ENCODE assay signal across 26 mouse cellular contexts in the genomic region with DNA sequence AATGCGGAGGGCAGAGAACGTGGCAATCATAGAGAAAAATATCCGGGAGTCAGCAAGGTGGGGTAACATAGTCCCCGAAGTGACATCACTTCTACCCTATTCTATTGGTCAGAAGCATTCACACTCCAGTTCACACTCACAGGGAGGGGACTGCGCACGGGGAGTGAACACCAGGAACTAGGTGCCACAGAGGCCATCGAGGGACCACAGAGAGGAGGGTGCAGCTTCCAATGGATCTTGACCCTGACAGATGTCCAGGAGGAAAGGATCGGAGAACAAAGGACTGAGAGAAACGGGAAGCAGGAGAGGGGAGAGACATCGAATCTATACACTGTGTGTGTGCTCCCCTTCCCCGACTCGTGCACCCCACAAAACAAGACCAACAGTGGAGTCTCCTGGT. TPM values are rescaled to one million over a fixed set of nuclear protein-coding genes. Genes with fewer than 3 reads are reported as not detected.
DNase-seq lines count a peak whose midpoint lies in the region; ATAC-seq and TF ChIP-seq lines count a peak whose summit lies in the region.
"Had no signal": no experiment of that assay in that cellular context is flagged by ENCODE, and none has a peak within 500 bp of the region (broad histone marks: within the 10 kb centered on the region; RNA-seq: fewer than 3 reads in every experiment).

No protein-coding gene starts in this region.

- peak overlapping the region; percentile 60; the same call in 1 of the 2 replicates for H3K27ac ChIP-seq in hindbrain, embryonic 10.5 days
- H3K27ac ChIP-seq in hindbrain, embryonic 16.5 days (ENCODE audit: low read depth, low read length): no peak overlapping the region
- 0 out of 2 replicates have a peak overlapping the region, but pooled peaks have one; percentile 65 for H3K27ac ChIP-seq in neural tube, embryonic 13.5 days (replicated peaks)
- no peak overlapping the region for H3K27ac ChIP-seq in neural tube, embryonic 15.5 days (replicated peaks)
- H3K27ac ChIP-seq in forebrain, embryonic 15.5 days (replicated peaks): peak overlapping the region; percentile 92
- H3K27ac ChIP-seq in liver, postnatal 0 days (ENCODE audit: low read depth): no peak overlapping the region
- H3K27ac ChIP-seq: heart, embryonic 10.5 days; limb, embryonic 13.5 days; liver, embryonic 14.5 days had no signal

- no peak for ATAC-seq in hindbrain, embryonic 16.5 days
- no peak for ATAC-seq in neural tube, embryonic 13.5 days (ENCODE audit: low read depth)
- ATAC-seq in neural tube, embryonic 15.5 days (ENCODE audit: low FRiP score): no peak
- no peak for ATAC-seq in forebrain, embryonic 15.5 days (replicated peaks)
- no peak for ATAC-seq in erythroid progenitor cell, adult 5-6 weeks (replicated peaks; ENCODE audit: low FRiP score, poor library complexity, severe bottlenecking)
- no peak for ATAC-seq in liver, postnatal 0 days

- H3K9ac ChIP-seq in hindbrain, embryonic 16.5 days (ENCODE audit: low read depth, low read length): no peak overlapping the region
- H3K9ac ChIP-seq in neural tube, embryonic 13.5 days: 0 out of 2 replicates have a peak overlapping the region, but pooled peaks have one; percentile 38
- no peak overlapping the region for H3K9ac ChIP-seq in neural tube, embryonic 15.5 days (replicated peaks)
- 0 out of 2 replicates have a peak overlapping the region, but pooled peaks have one; percentile 21 for H3K9ac ChIP-seq in forebrain, embryonic 15.5 days (replicated peaks)
- H3K9ac ChIP-seq in liver, postnatal 0 days (replicated peaks): no peak overlapping the region
- H3K9ac ChIP-seq: limb, embryonic 13.5 days; liver, embryonic 14.5 days had no signal

- peaks cover 5% of the 10 kb centered on the region; the same call in 1 of the 2 replicates for H3K9me3 ChIP-seq in hindbrain, embryonic 10.5 days
- no peaks in the 10 kb centered on the region; the same call in 1 of the 2 replicates for H3K9me3 ChIP-seq in hindbrain, embryonic 16.5 days (ENCODE audit: control insufficient read depth, low read length)
- H3K9me3 ChIP-seq in neural tube, embryonic 13.5 days: no peaks in the 10 kb centered on the region
- H3K9me3 ChIP-seq in neural tube, embryonic 15.5 days (replicated peaks): no peaks in the 10 kb centered on the region
- no peaks in the 10 kb centered on the region for H3K9me3 ChIP-seq in forebrain, embryonic 15.5 days
- H3K9me3 ChIP-seq in liver, postnatal 0 days (ENCODE audit: low read length): no peaks in the 10 kb centered on the region

- WGBS in hindbrain, embryonic 10.5 days: 51% methylated on average over 12 of the region's 12 CpGs
- 46% methylated on average over 12 of the region's 12 CpGs for WGBS in hindbrain, embryonic 16.5 days
- WGBS in neural tube, embryonic 13.5 days: 54% methylated on average over 12 of the region's 12 CpGs
- WGBS in neural tube, embryonic 15.5 days: 49% methylated on average over 12 of the region's 12 CpGs
- 38% methylated on average over 12 of the region's 12 CpGs for WGBS in forebrain, embryonic 15.5 days
- WGBS in liver, postnatal 0 days (ENCODE audit: insufficient replicate concordance): 47% methylated on average over 12 of the region's 12 CpGs

- no peak for TF ChIP-seq CTCF in liver, postnatal 0 days (IDR thresholded peaks at IDR 0.05; ENCODE audit: low read depth)

- peaks cover 64% of the 10 kb centered on the region for H3K27me3 ChIP-seq in hindbrain, embryonic 10.5 days (ENCODE audit: insufficient read depth, poor library complexity, severe bottlenecking)
- H3K27me3 ChIP-seq in hindbrain, embryonic 16.5 days (replicated peaks; ENCODE audit: control insufficient read depth, insufficient read depth, low read length): peaks cover 24% of the 10 kb centered on the region
- H3K27me3 ChIP-seq in neural tube, embryonic 13.5 days: peaks cover 49% of the 10 kb centered on the region
- H3K27me3 ChIP-seq in neural tube, embryonic 15.5 days (replicated peaks): peaks cover 33% of the 10 kb centered on the region
- no peaks in the 10 kb centered on the region for H3K27me3 ChIP-seq in forebrain, embryonic 15.5 days
- H3K27me3 ChIP-seq in liver, postnatal 0 days (ENCODE audit: insufficient read depth, low read length): peaks cover 44% of the 10 kb centered on the region

- no peaks in the 10 kb centered on the region for H3K36me3 ChIP-seq in hindbrain, embryonic 10.5 days
- H3K36me3 ChIP-seq in hindbrain, embryonic 16.5 days (ENCODE audit: control insufficient read depth, insufficient read depth, low read length): no peaks in the 10 kb centered on the region
- H3K36me3 ChIP-seq in neural tube, embryonic 13.5 days: no peaks in the 10 kb centered on the region
- H3K36me3 ChIP-seq in neural tube, embryonic 15.5 days: no peaks in the 10 kb centered on the region
- H3K36me3 ChIP-seq in forebrain, embryonic 15.5 days: no peaks in the 10 kb centered on the region
- no peaks in the 10 kb centered on the region for H3K36me3 ChIP-seq in liver, postnatal 0 days (replicated peaks; ENCODE audit: insufficient read depth, low read length)
- H3K36me3 ChIP-seq: embryonic facial prominence, embryonic 13.5 days; limb, embryonic 13.5 days had no signal

- peaks cover 39% of the 10 kb centered on the region for H3K4me1 ChIP-seq in hindbrain, embryonic 10.5 days (replicated peaks)
- peaks cover 24% of the 10 kb centered on the region for H3K4me1 ChIP-seq in hindbrain, embryonic 16.5 days (ENCODE audit: control insufficient read depth, insufficient read depth, low read depth, low read length)
- peaks cover 40% of the 10 kb centered on the region for H3K4me1 ChIP-seq in neural tube, embryonic 13.5 days (replicated peaks)
- peaks cover 34% of the 10 kb centered on the region for H3K4me1 ChIP-seq in neural tube, embryonic 15.5 days
- peaks cover 40% of the 10 kb centered on the region for H3K4me1 ChIP-seq in forebrain, embryonic 15.5 days
- H3K4me1 ChIP-seq in liver, postnatal 0 days (ENCODE audit: insufficient read depth): peaks cover 4% of the 10 kb centered on the region; the same call in 1 of the 2 replicates

- no peak for DNase-seq in hindbrain, embryonic 10.5 days (ENCODE audit: low spot score)
- no peak for DNase-seq in liver, postnatal 0 days
- DNase-seq: adrenal gland, postnatal 25 days; cerebellum, adult 9-10 months; gastrocnemius, postnatal 36 days; kidney, adult 11 months; kidney, postnatal 10 days; spleen, adult 18-20 months; thymus, adult 2 months had no signal

- peak overlapping the region; percentile 3; the same call in 1 of the 2 replicates for H3K4me3 ChIP-seq in hindbrain, embryonic 10.5 days
- H3K4me3 ChIP-seq in hindbrain, embryonic 16.5 days (ENCODE audit: low read length): no peak overlapping the region
- H3K4me3 ChIP-seq in neural tube, embryonic 13.5 days: no peak overlapping the region
- H3K4me3 ChIP-seq in neural tube, embryonic 15.5 days (replicated peaks): no peak overlapping the region
- no peak overlapping the region for H3K4me3 ChIP-seq in forebrain, embryonic 15.5 days
- no peak overlapping the region for H3K4me3 ChIP-seq in liver, postnatal 0 days (ENCODE audit: low read depth, low read length)
- H3K4me3 ChIP-seq: heart, embryonic 10.5 days; limb, embryonic 13.5 days had no signal

- no peak overlapping the region for H3K4me2 ChIP-seq in hindbrain, embryonic 16.5 days (ENCODE audit: low read length)
- H3K4me2 ChIP-seq in neural tube, embryonic 13.5 days: no peak overlapping the region
- H3K4me2 ChIP-seq in neural tube, embryonic 15.5 days: no peak overlapping the region
- no peak overlapping the region for H3K4me2 ChIP-seq in forebrain, embryonic 15.5 days (replicated peaks)
- no peak overlapping the region for H3K4me2 ChIP-seq in liver, postnatal 0 days (ENCODE audit: low read depth, low read length)

- no peak for TF ChIP-seq EP300 in liver, postnatal 0 days (IDR thresholded peaks at IDR 0.05; ENCODE audit: low read depth)

RNA-seq across cellular contexts. Expression of gene Znrf4, which starts 2.7 kb away (rescaled TPM):
- not detected in 2 replicates for polyA plus RNA-seq in hindbrain, embryonic 10.5 days (2016; fragmentation: Nextera tagmentation; extraction: Ambion mirVana)
- polyA plus RNA-seq in hindbrain, embryonic 16.5 days (2015; fragmentation: Nextera tagmentation; extraction: Ambion mirVana): not detected in 2 replicates
- polyA plus RNA-seq in neural tube, embryonic 13.5 days (2015; fragmentation: Nextera tagmentation; extraction: Ambion mirVana): not detected in 2 replicates
- not detected in 2 replicates for polyA plus RNA-seq in neural tube, embryonic 15.5 days (2015; fragmentation: Nextera tagmentation; extraction: Ambion mirVana)
- 0.14 and 0.36 TPM in 2 replicates for polyA plus RNA-seq in forebrain, embryonic 15.5 days (2015; fragmentation: Nextera tagmentation; extraction: Ambion mirVana)
- total RNA-seq in erythroid progenitor cell, adult 5-6 weeks (2015; ENCODE audit: low replicate concordance): not detected in 2 replicates
- total RNA-seq in erythroid progenitor cell, adult 5-6 weeks (2017; ENCODE audit: low replicate concordance): not detected in 2 replicates
- polyA plus RNA-seq in liver, postnatal 0 days (2015; fragmentation: Nextera tagmentation; extraction: Ambion mirVana): not detected in 2 replicates
- total RNA-seq: adrenal gland, postnatal 25 days; CH12.LX; gastrocnemius, postnatal 36 days; layer of hippocampus, adult 18-20 months; layer of hippocampus, postnatal 25 days; left cerebral cortex, postnatal 10 days; midbrain, postnatal 0 days had no signal
- polyA plus RNA-seq: cortical plate, adult 2 months; embryonic facial prominence, embryonic 13.5 days; heart, embryonic 10.5 days; heart, postnatal 0 days; limb, embryonic 13.5 days; liver, embryonic 14.5 days; lung, postnatal 0 days; midbrain, postnatal 0 days had no signal

RNA-seq across cellular contexts. Expression of gene Ptprs, which starts 38.6 kb away (rescaled TPM):
- polyA plus RNA-seq in hindbrain, embryonic 10.5 days (2016; fragmentation: Nextera tagmentation; extraction: Ambion mirVana): 109 and 172 TPM in 2 replicates
- 229 and 264 TPM in 2 replicates for polyA plus RNA-seq in hindbrain, embryonic 16.5 days (2015; fragmentation: Nextera tagmentation; extraction: Ambion mirVana)
- polyA plus RNA-seq in neural tube, embryonic 13.5 days (2015; fragmentation: Nextera tagmentation; extraction: Ambion mirVana): 251 and 260 TPM in 2 replicates
- 206 and 247 TPM in 2 replicates for polyA plus RNA-seq in neural tube, embryonic 15.5 days (2015; fragmentation: Nextera tagmentation; extraction: Ambion mirVana)
- 375 and 409 TPM in 2 replicates for polyA plus RNA-seq in forebrain, embryonic 15.5 days (2015; fragmentation: Nextera tagmentation; extraction: Ambion mirVana)
- total RNA-seq in erythroid progenitor cell, adult 5-6 weeks (2015; ENCODE audit: low replicate concordance): 7.9 and 10.9 TPM in 2 replicates
- total RNA-seq in erythroid progenitor cell, adult 5-6 weeks (2017; ENCODE audit: low replicate concordance): 2.1 and 4.7 TPM in 2 replicates
- polyA plus RNA-seq in liver, postnatal 0 days (2015; fragmentation: Nextera tagmentation; extraction: Ambion mirVana): 3.4 TPM in 2 replicates

RNA-seq across cellular contexts. Expression of gene Gm20219, which starts 39.3 kb away (rescaled TPM):
- polyA plus RNA-seq in hindbrain, embryonic 10.5 days (2016; fragmentation: Nextera tagmentation; extraction: Ambion mirVana): 0.30 and 0.92 TPM in 2 replicates
- 0.95 and 1.1 TPM in 2 replicates for polyA plus RNA-seq in hindbrain, embryonic 16.5 days (2015; fragmentation: Nextera tagmentation; extraction: Ambion mirVana)
- 1.0 and 1.7 TPM in 2 replicates for polyA plus RNA-seq in neural tube, embryonic 13.5 days (2015; fragmentation: Nextera tagmentation; extraction: Ambion mirVana)
- polyA plus RNA-seq in neural tube, embryonic 15.5 days (2015; fragmentation: Nextera tagmentation; extraction: Ambion mirVana): 0.95 and 1.4 TPM in 2 replicates
- polyA plus RNA-seq in forebrain, embryonic 15.5 days (2015; fragmentation: Nextera tagmentation; extraction: Ambion mirVana): 1.5 TPM in 2 replicates
- total RNA-seq in erythroid progenitor cell, adult 5-6 weeks (2015; ENCODE audit: low replicate concordance): 6.1 TPM in 1 of 2 replicates, not detected in the other
- total RNA-seq in erythroid progenitor cell, adult 5-6 weeks (2017; ENCODE audit: low replicate concordance): 1.2 TPM in 1 of 2 replicates, not detected in the other
- 0.08 TPM in 2 replicates for polyA plus RNA-seq in liver, postnatal 0 days (2015; fragmentation: Nextera tagmentation; extraction: Ambion mirVana)

Comparison
In these comparisons a context has a peak if more than half of its experiments do, and no peak if none do; other contexts are left out.
1. H3K27ac ChIP-seq: peak in hindbrain, embryonic 10.5 days (single experiment), neural tube, embryonic 13.5 days (single experiment) and forebrain, embryonic 15.5 days (single experiment); none in hindbrain, embryonic 16.5 days (single experiment), neural tube, embryonic 15.5 days (single experiment) and liver, postnatal 0 days (single experiment).
2. H3K9ac ChIP-seq: peak in neural tube, embryonic 13.5 days (single experiment) and forebrain, embryonic 15.5 days (single experiment); none in hindbrain, embryonic 16.5 days (single experiment), neural tube, embryonic 15.5 days (single experiment) and liver, postnatal 0 days (single experiment).
3. RNA of gene Ptprs, which starts 38.6 kb away (polyA plus RNA-seq): 375 to 409 TPM in forebrain, embryonic 15.5 days, 251 to 260 TPM in neural tube, embryonic 13.5 days, 206 to 247 TPM in neural tube, embryonic 15.5 days, 229 to 264 TPM in hindbrain, embryonic 16.5 days and 109 to 172 TPM in hindbrain, embryonic 10.5 days; 3.4 TPM in liver, postnatal 0 days; every median in the first group is over 10 times any median in the second.